Mouse (Mus musculus): ENCODE data around the gene Eno1. TPM values are rescaled to one million over a fixed set of nuclear protein-coding genes. Genes with fewer than 3 reads are reported as not detected.
"Not testable (repeated sequence)": the region's sequence is repeated elsewhere in the genome, so short reads cannot be mapped to it uniquely, and the experiment has no call there.

Gene Eno1
- total and polyA plus RNA-seq, 2 experiments from 2014 or later: 525 to 1,074 TPM

DNA sequence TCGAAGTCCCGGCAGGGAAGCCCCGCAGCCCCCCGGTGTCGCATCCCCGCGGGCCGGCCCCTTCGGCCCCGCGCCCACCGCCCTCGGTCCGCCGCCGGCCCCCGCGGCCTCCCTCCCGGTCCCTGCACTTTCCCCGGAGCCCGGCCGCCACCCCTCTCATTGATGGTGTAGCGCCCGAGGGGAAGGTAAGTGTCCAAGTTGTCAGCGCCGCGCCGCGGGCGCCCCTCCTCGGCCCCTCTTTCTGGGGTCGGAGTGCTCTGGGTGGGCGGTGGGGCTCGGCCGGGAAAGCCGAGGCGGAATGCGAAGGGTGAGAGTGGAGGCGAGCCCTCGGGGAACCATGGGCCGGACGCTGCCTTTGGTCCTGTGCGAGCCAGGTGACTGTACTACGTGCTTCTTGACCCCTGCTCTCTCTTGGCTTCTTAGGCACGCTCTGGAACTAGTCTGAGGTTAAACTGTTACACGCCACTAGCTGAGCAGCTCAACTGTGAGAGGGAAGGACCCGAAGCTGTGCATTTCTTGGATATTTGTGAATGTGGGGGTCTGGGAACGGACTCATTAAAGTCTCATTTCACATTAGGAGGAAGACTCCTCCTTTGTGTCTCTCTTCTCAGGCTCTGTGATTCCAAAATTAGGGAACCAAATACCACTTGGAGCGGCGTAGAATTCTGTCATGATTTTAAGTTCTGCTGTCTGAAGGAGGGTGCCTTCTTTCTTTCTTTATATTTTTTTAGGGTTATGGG lies 45.5 kb downstream of the Eno1 start:
- no peak for DNase-seq (ENCODE audit: low spot score)
- no peaks in the 10 kb centered on the region for H3K9me3 ChIP-seq (replicated peaks; ENCODE audit: control insufficient read depth, low read length)
- ATAC-seq (ENCODE audit: insufficient read depth, low read depth): peak; percentile 31
- H3K27ac ChIP-seq (ENCODE audit: low read depth): peak overlapping the region; percentile 96
- H3K27me3 ChIP-seq (ENCODE audit: control insufficient read depth, insufficient read depth, low read length): no peaks in the 10 kb centered on the region
- peak overlapping the region; percentile 73 for H3K4me2 ChIP-seq (ENCODE audit: low read depth, low read length)
- under 1% methylated on average over 49 of the region's 50 CpGs for WGBS
- no peak for TF ChIP-seq EP300 (IDR thresholded peaks at IDR 0.05; ENCODE audit: low read depth)
- TF ChIP-seq CTCF (IDR thresholded peaks at IDR 0.05; ENCODE audit: low read depth): no peak
- peaks cover 12% of the 10 kb centered on the region for H3K4me1 ChIP-seq (ENCODE audit: control insufficient read depth, insufficient read depth)
- H3K36me3 ChIP-seq (replicated peaks; ENCODE audit: control insufficient read depth, insufficient read depth, low read length): no peaks in the 10 kb centered on the region
- peak overlapping the region; percentile 90 for H3K4me3 ChIP-seq (ENCODE audit: low read depth, low read length)
- peak overlapping the region; percentile 96 for H3K9ac ChIP-seq (replicated peaks; ENCODE audit: low read depth, low read length)

DNA sequence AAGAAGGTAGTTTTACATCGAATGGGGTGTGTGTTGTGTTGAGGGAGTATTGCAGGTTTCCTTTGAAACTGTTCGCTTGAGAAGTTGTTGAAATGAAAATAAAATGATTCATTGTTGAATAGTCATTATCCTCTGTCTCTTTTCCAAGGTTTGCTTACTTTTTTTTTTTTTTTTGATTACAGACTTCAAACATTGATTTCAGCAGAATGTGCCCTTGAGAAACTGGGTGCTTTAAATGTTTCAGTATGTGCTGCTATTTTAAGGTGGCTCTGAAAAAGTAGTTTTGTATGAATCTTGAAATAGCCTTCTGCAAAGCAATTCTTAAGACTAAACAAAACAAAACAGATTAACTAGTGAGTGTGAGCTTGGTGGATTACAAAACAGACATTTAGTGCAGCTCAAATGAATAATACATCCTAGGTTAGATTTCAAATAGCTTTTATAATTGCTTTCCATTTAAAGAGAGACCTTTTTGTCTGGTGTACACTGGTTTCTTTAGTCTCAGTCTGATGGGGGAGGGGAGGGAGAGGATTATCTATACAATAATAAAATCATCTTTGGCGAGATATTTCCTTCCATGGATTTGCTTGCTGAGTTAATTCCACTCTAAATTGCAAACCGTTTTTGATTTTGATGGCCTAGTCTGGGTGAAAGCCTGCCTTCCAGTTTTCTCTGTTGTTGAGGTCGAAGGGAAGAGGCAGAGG lies 46.3 kb downstream of the Eno1 start:
- H3K27ac ChIP-seq (ENCODE audit: low read depth): peak overlapping the region; percentile 96
- no peak for ATAC-seq (ENCODE audit: insufficient read depth, low read depth)
- peaks cover 12% of the 10 kb centered on the region for H3K4me1 ChIP-seq (ENCODE audit: control insufficient read depth, insufficient read depth)
- DNase-seq (ENCODE audit: low spot score): no peak
- no peaks in the 10 kb centered on the region for H3K9me3 ChIP-seq (replicated peaks; ENCODE audit: control insufficient read depth, low read length)
- TF ChIP-seq EP300 (IDR thresholded peaks at IDR 0.05; ENCODE audit: low read depth) (no peak), CTCF (IDR thresholded peaks at IDR 0.05; ENCODE audit: low read depth) (no peak)
- H3K27me3 ChIP-seq (ENCODE audit: control insufficient read depth, insufficient read depth, low read length): no peaks in the 10 kb centered on the region
- peak overlapping the region; percentile 96 for H3K9ac ChIP-seq (replicated peaks; ENCODE audit: low read depth, low read length)
- peak overlapping the region; percentile 73 for H3K4me2 ChIP-seq (ENCODE audit: low read depth, low read length)
- peak overlapping the region; percentile 90 for H3K4me3 ChIP-seq (ENCODE audit: low read depth, low read length)
- no peaks in the 10 kb centered on the region for H3K36me3 ChIP-seq (replicated peaks; ENCODE audit: control insufficient read depth, insufficient read depth, low read length)
- WGBS: 9% methylated on average over 5 of the region's 5 CpGs

DNA sequence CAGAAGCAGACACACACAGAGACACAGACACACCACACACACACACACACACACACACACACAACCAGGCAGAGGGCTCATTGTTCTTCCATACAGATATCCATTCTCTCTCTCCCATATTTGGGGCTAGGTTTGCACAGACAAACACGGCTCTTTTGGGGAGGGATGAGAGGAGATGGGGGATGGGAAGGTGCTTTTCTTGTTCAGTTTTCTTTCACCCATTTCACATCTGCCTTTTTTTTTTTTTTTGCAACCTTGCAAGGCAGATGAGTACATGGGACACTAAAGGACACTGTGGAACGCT lies 46.8 kb downstream of the Eno1 start:
- ATAC-seq (ENCODE audit: insufficient read depth, low read depth): no peak
- TF ChIP-seq CTCF (IDR thresholded peaks at IDR 0.05; ENCODE audit: low read depth) (no peak), EP300 (IDR thresholded peaks at IDR 0.05; ENCODE audit: low read depth) (no peak)
- 15% methylated on average over 2 of the region's 2 CpGs for WGBS
- no peaks in the 10 kb centered on the region for H3K9me3 ChIP-seq (replicated peaks; ENCODE audit: control insufficient read depth, low read length)
- peak overlapping the region; percentile 27; the same call in 1 of the 2 replicates for H3K27ac ChIP-seq (ENCODE audit: low read depth)
- peak overlapping the region; percentile 73 for H3K4me2 ChIP-seq (ENCODE audit: low read depth, low read length)
- peaks cover 12% of the 10 kb centered on the region for H3K4me1 ChIP-seq (ENCODE audit: control insufficient read depth, insufficient read depth)
- no peaks in the 10 kb centered on the region for H3K27me3 ChIP-seq (ENCODE audit: control insufficient read depth, insufficient read depth, low read length)
- peak overlapping the region; percentile 24; the same call in 1 of the 2 replicates for H3K9ac ChIP-seq (replicated peaks; ENCODE audit: low read depth, low read length)
- DNase-seq (ENCODE audit: low spot score): no peak
- H3K4me3 ChIP-seq (ENCODE audit: low read depth, low read length): peak overlapping the region; percentile 90
- no peaks in the 10 kb centered on the region for H3K36me3 ChIP-seq (replicated peaks; ENCODE audit: control insufficient read depth, insufficient read depth, low read length)

DNA sequence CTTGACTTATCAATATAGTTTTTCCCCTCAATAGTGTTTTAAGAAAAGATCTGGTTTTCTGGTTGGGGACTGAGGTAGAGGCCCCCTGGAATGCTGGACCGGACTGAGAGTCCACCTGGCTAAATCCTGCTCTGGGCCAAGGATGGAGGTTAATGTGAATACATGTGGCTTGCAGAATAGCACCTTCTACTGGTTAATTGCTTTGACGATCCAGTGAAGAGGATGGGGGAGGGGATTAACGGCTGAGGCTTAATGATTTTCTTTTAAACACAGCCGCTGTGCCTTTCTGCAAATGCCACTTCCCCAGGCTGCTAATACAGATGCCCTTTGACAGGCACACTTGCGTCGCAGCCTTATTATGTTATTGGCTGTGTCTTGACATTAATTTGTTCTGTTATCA lies 47.5 kb downstream of the Eno1 start:
- Histone ChIP-seq H3K27me3 (ENCODE audit: control insufficient read depth, insufficient read depth, low read length) (no peaks in the 10 kb centered on the region), H3K27ac (ENCODE audit: low read depth) (no peak overlapping the region), H3K9ac (replicated peaks; ENCODE audit: low read depth, low read length) (0 out of 2 replicates have a peak overlapping the region, but pooled peaks have one; percentile 24), H3K36me3 (replicated peaks; ENCODE audit: control insufficient read depth, insufficient read depth, low read length) (no peaks in the 10 kb centered on the region), H3K4me3 (ENCODE audit: low read depth, low read length) (no peak overlapping the region), H3K9me3 (replicated peaks; ENCODE audit: control insufficient read depth, low read length) (no peaks in the 10 kb centered on the region), H3K4me2 (ENCODE audit: low read depth, low read length) (peak overlapping the region; percentile 73), H3K4me1 (ENCODE audit: control insufficient read depth, insufficient read depth) (peaks cover 13% of the 10 kb centered on the region)
- no peak for TF ChIP-seq EP300 (IDR thresholded peaks at IDR 0.05; ENCODE audit: low read depth)
- TF ChIP-seq CTCF (IDR thresholded peaks at IDR 0.05; ENCODE audit: low read depth): peak; percentile 53
- DNase-seq (ENCODE audit: low spot score): no peak
- no peak for ATAC-seq (ENCODE audit: insufficient read depth, low read depth)
- WGBS: 22% methylated on average over 6 of the region's 6 CpGs

DNA sequence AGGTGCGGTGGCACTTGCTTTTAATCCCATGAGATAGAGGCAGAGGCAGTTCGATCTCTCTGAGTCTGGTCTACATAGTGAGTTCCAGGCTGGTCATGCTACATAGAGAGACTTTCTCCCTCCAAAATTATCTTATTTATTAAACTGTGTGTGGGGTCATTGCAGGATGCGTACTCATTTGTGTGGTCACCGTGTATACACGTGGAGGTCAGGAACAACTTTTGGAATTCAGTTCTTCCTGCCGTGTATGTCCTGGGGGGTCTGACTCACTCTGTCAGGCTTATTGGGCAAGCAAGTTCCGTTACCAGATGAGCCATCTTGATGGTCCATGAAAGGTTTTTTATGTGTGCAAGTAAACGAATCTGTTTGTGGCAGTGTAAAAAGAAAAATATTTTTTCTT lies 50.5 kb downstream of the Eno1 start:
- Histone ChIP-seq H3K9me3 (replicated peaks; ENCODE audit: control insufficient read depth, low read length) (no peaks in the 10 kb centered on the region), H3K36me3 (replicated peaks; ENCODE audit: control insufficient read depth, insufficient read depth, low read length) (no peaks in the 10 kb centered on the region), H3K4me3 (ENCODE audit: low read depth, low read length) (no peak overlapping the region), H3K9ac (replicated peaks; ENCODE audit: low read depth, low read length) (no peak overlapping the region), H3K4me1 (ENCODE audit: control insufficient read depth, insufficient read depth) (peaks cover 18% of the 10 kb centered on the region; the same call in 1 of the 2 replicates), H3K27ac (ENCODE audit: low read depth) (no peak overlapping the region), H3K27me3 (ENCODE audit: control insufficient read depth, insufficient read depth, low read length) (no peaks in the 10 kb centered on the region), H3K4me2 (ENCODE audit: low read depth, low read length) (no peak overlapping the region)
- 70% methylated on average over 8 of the region's 8 CpGs for WGBS
- no peak for ATAC-seq (ENCODE audit: insufficient read depth, low read depth)
- TF ChIP-seq EP300 (IDR thresholded peaks at IDR 0.05; ENCODE audit: low read depth) (no peak), CTCF (IDR thresholded peaks at IDR 0.05; ENCODE audit: low read depth) (no peak)
- DNase-seq (ENCODE audit: low spot score): no peak

DNA sequence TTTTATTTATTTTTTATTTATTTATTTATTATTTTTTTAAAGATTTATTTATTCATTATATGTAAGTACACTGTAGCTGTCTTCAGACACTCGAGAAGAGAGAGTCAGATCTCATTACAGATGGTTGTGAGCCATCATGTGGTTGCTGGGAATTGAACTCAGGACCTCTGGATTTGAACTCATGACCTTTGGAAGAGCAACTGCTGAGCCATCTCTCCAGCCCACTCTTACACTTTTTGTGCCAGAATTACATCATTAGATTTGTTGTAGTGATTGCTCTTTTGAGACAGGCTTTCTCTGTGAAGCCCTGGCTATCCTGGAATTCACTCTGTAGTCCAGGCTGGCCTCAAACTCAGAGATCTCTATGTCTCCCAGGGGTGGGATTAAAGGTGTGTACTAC lies 50.9 kb downstream of the Eno1 start:
- 82% methylated on average over 1 of the region's 1 CpGs for WGBS
- not testable (repeated sequence) for H3K36me3 ChIP-seq (replicated peaks; ENCODE audit: control insufficient read depth, insufficient read depth, low read length); ATAC-seq (ENCODE audit: insufficient read depth, low read depth); H3K4me3 ChIP-seq (ENCODE audit: low read depth, low read length); H3K4me2 ChIP-seq (ENCODE audit: low read depth, low read length); H3K9me3 ChIP-seq (replicated peaks; ENCODE audit: control insufficient read depth, low read length); H3K9ac ChIP-seq (replicated peaks; ENCODE audit: low read depth, low read length); H3K27me3 ChIP-seq (ENCODE audit: control insufficient read depth, insufficient read depth, low read length); DNase-seq (ENCODE audit: low spot score); H3K27ac ChIP-seq (ENCODE audit: low read depth)
- peaks cover 18% of the 10 kb centered on the region; the same call in 1 of the 2 replicates for H3K4me1 ChIP-seq (ENCODE audit: control insufficient read depth, insufficient read depth)
